Mouse (Mus musculus) forebrain, embryonic 16.5 days (tissue): ENCODE data around the gene Fdx1. TPM values are rescaled to one million over a fixed set of nuclear protein-coding genes. Genes with fewer than 3 reads are reported as not detected.

Experiments used
- ATAC-seq: fragments of 200-750 bp; cut with Nextera tagmentation; 2 replicates; pipeline ENCODE4 v1.8.0; 2017; ENCODE audit warnings: mild to moderate bottlenecking, moderate library complexity
- H3K27ac ChIP-seq: fragments of 300-500 bp; sonication (generic); 2 replicates; pipeline ENCODE4 v1.5.1; 2014; ENCODE audit warnings: low read length, control low read depth
- H3K27me3 ChIP-seq: fragments of 300-500 bp; sonication (generic); replicated peaks from 2 replicates; pipeline ENCODE4 v1.6.1; 2014; ENCODE audit warnings: low read length; ENCODE audit not compliant: control insufficient read depth, insufficient read depth
- H3K36me3 ChIP-seq: fragments of 300-500 bp; sonication (generic); 2 replicates; pipeline ENCODE4 v1.6.1; 2014; ENCODE audit not compliant: control insufficient read depth, insufficient read depth
- H3K4me1 ChIP-seq: fragments of 300-500 bp; sonication (generic); replicated peaks from 2 replicates; pipeline ENCODE4 v1.6.1; 2014; ENCODE audit warnings: low read length; ENCODE audit not compliant: control insufficient read depth, insufficient read depth
- H3K4me2 ChIP-seq: fragments of 300-500 bp; sonication (generic); 2 replicates; pipeline ENCODE4 v1.6.1; 2014; ENCODE audit warnings: mild to moderate bottlenecking, low read length, control low read depth
- H3K4me3 ChIP-seq: fragments of 300-500 bp; sonication (generic); replicated peaks from 2 replicates; pipeline ENCODE4 v1.5.1; 2014; ENCODE audit warnings: mild to moderate bottlenecking, low read length, control low read depth
- H3K9ac ChIP-seq: fragments of 300-500 bp; sonication (generic); replicated peaks from 2 replicates; pipeline ENCODE4 v1.6.1; 2014; ENCODE audit warnings: low read depth, low read length, control low read depth
- H3K9me3 ChIP-seq: fragments of 300-500 bp; sonication (generic); 2 replicates; pipeline ENCODE4 v1.6.1; 2016; ENCODE audit warnings: low read length; ENCODE audit not compliant: control insufficient read depth
- WGBS: fragments of 180-500 bp; shearing (Covaris S2); extraction: QIAGEN DNeasy Blood & Tissue Kit; methylation state at CpG from one replicate; pipeline ENCODE4 v1.1.7; 2014; 5-methylcytosine and 5-hydroxymethylcytosine counted together
- polyA plus RNA-seq: library from polyadenylated mRNA; unstranded; fragments of >200 nt; fragmentation: Nextera tagmentation; extraction: Ambion mirVana; gene quantifications from 2 replicates; pipeline ENCODE4 v1.2.1, GENCODE M21; 2015

Gene Fdx1
- polyA plus RNA-seq, result 38.7 and 42.1 TPM in 2 replicates

GRCm38 (mm10) chr9:51962975-51963701 lies at the start of gene Fdx1:
Gene Fdx1 (minus strand): TSS chr9:51963556.
- under 1% methylated on average over 81 of the region's 81 CpGs for WGBS
- Histone ChIP-seq H3K27me3 (0 out of 2 replicates have a peak, but pooled peaks cover 2% of the 10 kb centered on the region), H3K4me1 (peaks cover 29% of the 10 kb centered on the region), H3K4me2 (peak within 1 kb of the TSS; percentile 67), H3K9ac (peak within 1 kb of the TSS; percentile 94), H3K4me3 (peak within 1 kb of the TSS; percentile 88), H3K36me3 (no peaks in the 10 kb centered on the region), H3K27ac (peak within 1 kb of the TSS; percentile 56; the same call in 1 of the 2 replicates), H3K9me3 (no peaks in the 10 kb centered on the region)
- ATAC-seq, result peak; percentile 87

GRCm38 (mm10) chr9:52012781-52013436 lies 49.6 kb upstream of the Fdx1 start:
- no peaks in the 10 kb centered on the region for H3K9me3 ChIP-seq
- H3K27me3 ChIP-seq, result no peaks in the 10 kb centered on the region
- no peak overlapping the region for H3K27ac ChIP-seq
- H3K4me3 ChIP-seq, result no peak overlapping the region
- WGBS, result 83% methylated on average over 5 of the region's 5 CpGs
- no peaks in the 10 kb centered on the region for H3K4me1 ChIP-seq
- no peak overlapping the region for H3K9ac ChIP-seq
- H3K36me3 ChIP-seq, result no peaks in the 10 kb centered on the region
- H3K4me2 ChIP-seq, result no peak overlapping the region
- no peak for ATAC-seq

GRCm38 (mm10) chr9:52012311-52012710 lies 49.0 kb upstream of the Fdx1 start:
- H3K4me1 ChIP-seq, result no peaks in the 10 kb centered on the region
- no peak overlapping the region for H3K4me2 ChIP-seq
- no peaks in the 10 kb centered on the region for H3K27me3 ChIP-seq
- H3K9me3 ChIP-seq, result no peaks in the 10 kb centered on the region
- no peaks in the 10 kb centered on the region for H3K36me3 ChIP-seq
- no peak overlapping the region for H3K9ac ChIP-seq
- WGBS, result 98% methylated on average over 1 of the region's 1 CpGs
- ATAC-seq, result no peak
- no peak overlapping the region for H3K4me3 ChIP-seq
- no peak overlapping the region for H3K27ac ChIP-seq

- no peak overlapping the region for H3K4me3 ChIP-seq
- H3K27ac ChIP-seq, result no peak overlapping the region
- no peaks in the 10 kb centered on the region for H3K27me3 ChIP-seq
- H3K36me3 ChIP-seq, result no peaks in the 10 kb centered on the region
- H3K4me1 ChIP-seq, result no peaks in the 10 kb centered on the region
- no peaks in the 10 kb centered on the region for H3K9me3 ChIP-seq
- no peak overlapping the region for H3K9ac ChIP-seq
- 97% methylated on average over 1 of the region's 1 CpGs for WGBS
- no peak for ATAC-seq
- H3K4me2 ChIP-seq, result no peak overlapping the region
Observed at GRCm38 (mm10) chr9:52008511-52008910, 45.2 kb upstream of the Fdx1 start.

- 47% methylated on average over 2 of the region's 2 CpGs for WGBS
- H3K27me3 ChIP-seq, result no peaks in the 10 kb centered on the region
- no peak for ATAC-seq
Observed at GRCm38 (mm10) chr9:52007341-52007740, 44.0 kb upstream of the Fdx1 start.

GRCm38 (mm10) chr9:52003501-52003900 lies 40.1 kb upstream of the Fdx1 start:
- no peak overlapping the region for H3K4me2 ChIP-seq
- no peak for ATAC-seq
- H3K9ac ChIP-seq, result no peak overlapping the region
- H3K4me3 ChIP-seq, result no peak overlapping the region
- WGBS, result 88% methylated on average over 4 of the region's 4 CpGs
- no peaks in the 10 kb centered on the region for H3K9me3 ChIP-seq
- no peaks in the 10 kb centered on the region for H3K36me3 ChIP-seq
- H3K4me1 ChIP-seq, result no peaks in the 10 kb centered on the region
- H3K27ac ChIP-seq, result no peak overlapping the region
- H3K27me3 ChIP-seq, result no peaks in the 10 kb centered on the region

More at GRCm38 (mm10) chr9:52007341-52007740, 44.0 kb upstream of the Fdx1 start:
- no peak overlapping the region for H3K4me3 ChIP-seq
- no peak overlapping the region for H3K27ac ChIP-seq
- no peaks in the 10 kb centered on the region for H3K36me3 ChIP-seq
- no peaks in the 10 kb centered on the region for H3K9me3 ChIP-seq
- no peak overlapping the region for H3K9ac ChIP-seq
- no peaks in the 10 kb centered on the region for H3K4me1 ChIP-seq
- no peak overlapping the region for H3K4me2 ChIP-seq

DNA sequence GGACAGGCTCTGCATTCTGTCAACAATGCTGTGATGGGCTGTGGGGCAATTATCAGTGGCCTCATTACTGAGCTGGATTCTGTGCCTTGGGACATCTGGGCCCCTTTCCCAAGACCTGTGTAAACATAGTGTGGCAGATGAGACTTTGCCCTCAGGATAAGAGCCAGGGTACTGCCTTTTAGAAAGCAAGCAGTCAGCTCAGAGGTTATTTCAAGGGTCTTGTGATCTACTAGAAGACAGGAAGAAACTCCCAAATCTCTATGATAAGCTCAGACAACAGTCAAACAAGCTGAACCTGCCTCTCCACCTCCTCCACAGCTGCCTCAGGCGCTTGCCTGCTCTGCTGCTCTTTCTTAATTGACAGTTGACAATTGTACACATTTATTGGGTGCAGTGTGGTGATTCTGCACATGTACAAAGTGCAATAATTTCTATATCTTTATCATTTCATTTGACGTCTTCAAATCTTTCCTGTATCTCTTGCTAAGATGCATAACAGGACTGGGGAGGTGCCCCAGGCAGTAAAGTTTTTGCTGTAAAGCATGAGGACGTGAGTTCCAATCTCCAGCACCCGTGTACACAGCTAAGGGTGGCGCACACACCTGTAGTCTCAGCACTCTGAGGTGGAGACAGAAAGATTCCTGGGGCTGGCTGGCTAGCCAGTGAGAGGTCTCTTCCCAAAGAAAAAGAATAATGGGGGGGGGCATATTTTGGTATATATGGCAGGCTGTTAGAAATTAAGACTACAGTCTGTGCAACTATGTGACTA lies 32.2 kb upstream of the Fdx1 start:
- H3K36me3 ChIP-seq, result no peaks in the 10 kb centered on the region
- H3K4me2 ChIP-seq, result no peak overlapping the region
- 87% methylated on average over 5 of the region's 5 CpGs for WGBS
- H3K4me3 ChIP-seq, result no peak overlapping the region
- no peak for ATAC-seq
- H3K27ac ChIP-seq, result no peak overlapping the region
- no peaks in the 10 kb centered on the region for H3K4me1 ChIP-seq
- no peak overlapping the region for H3K9ac ChIP-seq
- H3K9me3 ChIP-seq, result 0 out of 2 replicates have a peak, but pooled peaks cover 4% of the 10 kb centered on the region
- no peaks in the 10 kb centered on the region for H3K27me3 ChIP-seq

GRCm38 (mm10) chr9:51994636-51995260 lies 31.4 kb upstream of the Fdx1 start:
- H3K9me3 ChIP-seq, result 0 out of 2 replicates have a peak, but pooled peaks cover 4% of the 10 kb centered on the region
- WGBS, result 95% methylated on average over 5 of the region's 5 CpGs
- no peaks in the 10 kb centered on the region for H3K4me1 ChIP-seq

More at GRCm38 (mm10) chr9:51994636-51995260, 31.4 kb upstream of the Fdx1 start:
- no peak for ATAC-seq
- Histone ChIP-seq H3K9ac (no peak overlapping the region), H3K27ac (no peak overlapping the region), H3K27me3 (no peaks in the 10 kb centered on the region), H3K4me3 (no peak overlapping the region), H3K36me3 (no peaks in the 10 kb centered on the region), H3K4me2 (no peak overlapping the region)
